Mouse (Mus musculus) kidney, embryonic 15.5 days (tissue): ENCODE measurements at regions not wholly inside any gene's neighbourhood (a gene's known extent, or its start where the extent isn't known, plus 50 kb on each side); places are given as distances from the start of the nearest gene placed in this dataset.
A peak's percentile ranks its signal among the peaks of the same experiment; 100 is the strongest.

Experiments used
- ATAC-seq: fragments of 200-750 bp; cut with Nextera tagmentation; replicated peaks from 2 replicates; pipeline ENCODE4 v1.8.0; 2017; ENCODE audit warnings: moderate TSS enrichment; ENCODE audit not compliant: low FRiP score
- H3K27ac ChIP-seq: fragments of 300-500 bp; sonication (generic); 2 replicates; pipeline ENCODE4 v1.5.1; 2015; ENCODE audit warnings: mild to moderate bottlenecking, inconsistent platforms
- H3K27me3 ChIP-seq: fragments of 300-500 bp; sonication (generic); 2 replicates; pipeline ENCODE4 v1.6.1; 2015; ENCODE audit warnings: inconsistent platforms
- H3K36me3 ChIP-seq: fragments of 300-500 bp; sonication (generic); 2 replicates; pipeline ENCODE4 v1.6.1; 2015; ENCODE audit warnings: inconsistent platforms
- H3K4me1 ChIP-seq: fragments of 300-500 bp; sonication (generic); 2 replicates; pipeline ENCODE4 v1.6.1; 2015; ENCODE audit warnings: inconsistent platforms
- H3K4me2 ChIP-seq: fragments of 300-500 bp; sonication (generic); 2 replicates; pipeline ENCODE4 v1.6.1; 2015; ENCODE audit warnings: moderate library complexity, mild to moderate bottlenecking, inconsistent platforms
- H3K4me3 ChIP-seq: fragments of 300-500 bp; sonication (generic); replicated peaks from 2 replicates; pipeline ENCODE4 v1.5.1; 2015; ENCODE audit warnings: mild to moderate bottlenecking, inconsistent platforms
- H3K9ac ChIP-seq: fragments of 300-500 bp; sonication (generic); 2 replicates; pipeline ENCODE4 v1.6.1; 2015; ENCODE audit warnings: mild to moderate bottlenecking, inconsistent platforms
- H3K9me3 ChIP-seq: fragments of 300-500 bp; sonication (generic); replicated peaks from 2 replicates; pipeline ENCODE4 v1.6.1; 2016; ENCODE audit warnings: inconsistent platforms
- WGBS: fragments of 180-500 bp; shearing (Covaris S2); methylation state at CpG from one replicate; pipeline ENCODE4 v1.1.7; 2015; ENCODE audit warnings: mixed read lengths; 5-methylcytosine and 5-hydroxymethylcytosine counted together

- Histone ChIP-seq H3K4me1 (peaks cover 10% of the 10 kb centered on the region), H3K27me3 (no peaks in the 10 kb centered on the region), H3K4me3 (no peak overlapping the region), H3K9ac (no peak overlapping the region), H3K9me3 (no peaks in the 10 kb centered on the region), H3K4me2 (no peak overlapping the region), H3K27ac (no peak overlapping the region), H3K36me3 (no peaks in the 10 kb centered on the region)
- 41% methylated on average over 14 of the region's 14 CpGs for WGBS
- no peak for ATAC-seq
Observed at GRCm38 (mm10) chr6:31288421-31289233, 109.9 kb upstream of the Mkln1 start.

DNA sequence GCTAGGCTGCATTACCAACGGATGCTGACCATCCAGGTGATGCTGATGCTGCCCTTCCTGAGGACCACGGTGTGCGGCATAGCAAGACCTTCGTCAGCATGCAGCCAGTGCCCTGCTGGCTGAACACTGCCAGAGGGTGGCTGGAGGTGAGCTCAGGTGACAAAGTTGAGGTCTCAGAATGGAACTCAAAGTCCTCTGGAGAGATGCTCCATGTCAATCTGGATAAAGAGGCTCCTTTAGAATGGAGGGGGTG, 109.4 kb upstream of the Mkln1 start:
- WGBS = 85% methylated on average over 4 of the region's 4 CpGs

GRCm38 (mm10) chr6:31292081-31292480, 106.5 kb upstream of the Mkln1 start:
- 88% methylated on average over 7 of the region's 7 CpGs for WGBS
- H3K9me3 ChIP-seq = no peaks in the 10 kb centered on the region
- no peak overlapping the region for H3K9ac ChIP-seq
- no peaks in the 10 kb centered on the region for H3K36me3 ChIP-seq
- peaks cover 10% of the 10 kb centered on the region for H3K4me1 ChIP-seq
- no peaks in the 10 kb centered on the region for H3K27me3 ChIP-seq
- no peak for ATAC-seq
- H3K4me2 ChIP-seq = no peak overlapping the region
- no peak overlapping the region for H3K4me3 ChIP-seq
- no peak overlapping the region for H3K27ac ChIP-seq

More for the DNA sequence above, 109.4 kb upstream of the Mkln1 start:
- Histone ChIP-seq H3K27me3 (no peaks in the 10 kb centered on the region), H3K4me3 (no peak overlapping the region), H3K4me1 (peaks cover 10% of the 10 kb centered on the region), H3K36me3 (no peaks in the 10 kb centered on the region), H3K4me2 (no peak overlapping the region), H3K9me3 (no peaks in the 10 kb centered on the region), H3K27ac (no peak overlapping the region), H3K9ac (no peak overlapping the region)
- ATAC-seq = no peak

GRCm38 (mm10) chr6:31293008-31293407, 105.5 kb upstream of the Mkln1 start:
- no peak overlapping the region for H3K9ac ChIP-seq
- H3K27me3 ChIP-seq = no peaks in the 10 kb centered on the region
- H3K9me3 ChIP-seq = no peaks in the 10 kb centered on the region
- H3K27ac ChIP-seq = no peak overlapping the region
- ATAC-seq = no peak
- H3K4me2 ChIP-seq = no peak overlapping the region
- no peak overlapping the region for H3K4me3 ChIP-seq
- H3K36me3 ChIP-seq = no peaks in the 10 kb centered on the region
- WGBS = 58% methylated on average over 7 of the region's 7 CpGs
- peaks cover 10% of the 10 kb centered on the region for H3K4me1 ChIP-seq

DNA sequence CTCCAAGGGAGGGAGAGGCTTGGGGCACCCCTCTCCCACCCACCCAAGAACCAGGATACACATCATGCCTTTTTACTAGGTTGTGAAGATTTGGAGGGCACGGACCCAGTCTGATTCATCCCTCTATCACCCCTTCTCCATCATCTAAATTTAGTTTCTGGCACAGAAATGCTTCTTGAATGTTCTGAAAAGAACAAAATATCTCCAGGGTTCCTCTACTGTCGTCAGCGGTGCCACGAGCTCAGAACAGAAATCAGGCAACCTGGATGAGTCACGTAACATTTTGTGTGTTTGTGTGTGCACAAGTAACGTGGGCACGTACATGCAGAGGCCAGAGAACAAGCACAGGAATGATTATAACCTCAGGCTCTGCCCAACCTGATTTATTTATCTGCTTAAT, 99.1 kb upstream of the Mkln1 start:
- no peaks in the 10 kb centered on the region for H3K4me1 ChIP-seq
- H3K4me3 ChIP-seq = no peak overlapping the region
- ATAC-seq = no peak
- H3K36me3 ChIP-seq = no peaks in the 10 kb centered on the region
- H3K4me2 ChIP-seq = no peak overlapping the region
- H3K9ac ChIP-seq = no peak overlapping the region
- no peaks in the 10 kb centered on the region for H3K9me3 ChIP-seq
- H3K27me3 ChIP-seq = no peaks in the 10 kb centered on the region
- WGBS = 77% methylated on average over 7 of the region's 7 CpGs
- H3K27ac ChIP-seq = no peak overlapping the region

DNA sequence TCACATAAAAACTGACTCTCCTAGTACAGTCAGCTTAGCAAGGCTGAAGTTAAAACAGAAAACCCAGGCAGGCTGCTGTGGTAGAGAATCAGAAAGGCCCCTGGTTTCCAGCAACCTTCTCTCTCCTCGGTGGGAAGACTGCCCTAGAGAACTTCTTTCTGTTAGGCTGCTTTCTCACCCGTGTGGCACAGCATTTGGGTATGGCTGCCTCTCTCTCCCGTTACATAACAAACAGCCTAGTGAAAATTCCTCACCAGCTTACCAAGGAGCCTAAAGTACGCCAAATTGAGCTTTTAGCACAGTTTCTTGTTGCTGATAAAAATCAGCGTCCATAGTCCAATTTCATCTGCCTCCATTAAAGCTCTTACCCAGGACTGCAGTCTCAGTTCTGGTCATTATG, 92.8 kb upstream of the Mkln1 start:
- Histone ChIP-seq H3K9me3 (no peaks in the 10 kb centered on the region), H3K4me2 (no peak overlapping the region), H3K36me3 (no peaks in the 10 kb centered on the region), H3K27ac (no peak overlapping the region), H3K4me3 (no peak overlapping the region), H3K4me1 (no peaks in the 10 kb centered on the region), H3K9ac (no peak overlapping the region), H3K27me3 (no peaks in the 10 kb centered on the region)
- 57% methylated on average over 5 of the region's 5 CpGs for WGBS
- no peak for ATAC-seq

GRCm38 (mm10) chr6:31307047-31307633, 91.4 kb upstream of the Mkln1 start:
- H3K36me3 ChIP-seq = no peaks in the 10 kb centered on the region
- H3K9me3 ChIP-seq = no peaks in the 10 kb centered on the region
- no peaks in the 10 kb centered on the region for H3K27me3 ChIP-seq
- no peak overlapping the region for H3K9ac ChIP-seq
- H3K4me1 ChIP-seq = no peaks in the 10 kb centered on the region
- H3K4me3 ChIP-seq = no peak overlapping the region
- no peak for ATAC-seq
- no peak overlapping the region for H3K4me2 ChIP-seq
- 73% methylated on average over 5 of the region's 5 CpGs for WGBS
- no peak overlapping the region for H3K27ac ChIP-seq

GRCm38 (mm10) chr6:31307899-31308298, 90.6 kb upstream of the Mkln1 start:
- no peak overlapping the region for H3K9ac ChIP-seq
- H3K4me3 ChIP-seq = no peak overlapping the region
- H3K36me3 ChIP-seq = no peaks in the 10 kb centered on the region
- H3K27ac ChIP-seq = no peak overlapping the region
- no peaks in the 10 kb centered on the region for H3K4me1 ChIP-seq
- H3K9me3 ChIP-seq = no peaks in the 10 kb centered on the region
- H3K4me2 ChIP-seq = no peak overlapping the region
- no peak for ATAC-seq
- 25% methylated on average over 4 of the region's 4 CpGs for WGBS
- H3K27me3 ChIP-seq = no peaks in the 10 kb centered on the region

DNA sequence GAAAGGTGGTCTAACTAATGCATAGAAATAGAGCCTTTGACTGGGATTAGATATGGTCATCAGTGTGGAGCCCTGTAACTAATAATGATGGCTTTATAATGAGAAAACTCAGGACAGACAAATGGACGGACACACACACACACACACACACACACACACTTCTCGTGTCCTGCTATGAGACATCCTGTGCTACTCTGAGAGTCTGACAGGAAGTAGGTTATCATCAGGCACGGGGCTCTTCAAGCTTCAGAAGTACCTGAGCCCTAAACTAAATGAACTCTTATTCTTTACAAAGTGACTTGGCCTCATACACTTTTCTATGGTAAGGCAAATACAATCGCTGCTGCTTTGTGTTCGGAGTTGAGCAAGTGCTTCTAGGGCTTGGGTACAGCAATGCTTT, 87.9 kb upstream of the Mkln1 start:
- Histone ChIP-seq H3K27me3 (no peaks in the 10 kb centered on the region), H3K36me3 (no peaks in the 10 kb centered on the region), H3K9me3 (no peaks in the 10 kb centered on the region), H3K4me1 (no peaks in the 10 kb centered on the region), H3K4me3 (no peak overlapping the region), H3K4me2 (no peak overlapping the region), H3K9ac (no peak overlapping the region), H3K27ac (no peak overlapping the region)
- no peak for ATAC-seq
- 84% methylated on average over 5 of the region's 5 CpGs for WGBS

DNA sequence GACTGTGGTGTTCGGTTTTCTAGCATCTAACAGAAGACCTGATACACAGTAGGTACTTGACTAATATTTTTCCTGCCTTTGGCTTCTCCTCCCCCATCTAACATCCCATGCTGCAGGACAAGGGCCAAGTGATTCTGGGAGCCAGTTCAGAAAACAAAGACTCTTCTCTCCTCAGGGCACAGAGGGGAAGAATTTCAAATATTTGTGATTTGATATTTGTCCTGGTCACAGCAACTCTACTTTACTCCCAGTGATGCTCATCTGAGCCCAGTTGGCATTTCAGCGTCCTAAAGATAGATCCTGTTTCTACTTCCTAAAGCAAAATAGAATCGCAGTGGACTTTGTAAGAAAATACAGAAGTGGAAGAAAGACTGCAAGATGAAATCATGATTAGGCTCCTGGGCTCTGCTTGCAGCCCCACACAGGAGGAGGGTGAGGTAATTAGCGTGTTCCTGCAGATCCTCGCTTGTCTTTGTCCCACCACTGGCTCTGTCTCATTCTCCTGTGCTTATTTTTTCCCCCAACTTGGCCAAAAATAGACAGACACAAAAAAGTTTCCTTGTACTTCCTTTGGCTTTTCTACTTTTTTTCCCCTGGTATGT, 84.6 kb upstream of the Mkln1 start:
- H3K36me3 ChIP-seq = no peaks in the 10 kb centered on the region
- WGBS = 73% methylated on average over 5 of the region's 5 CpGs

GRCm38 (mm10) chr6:31317741-31318225, 80.8 kb upstream of the Mkln1 start:
- Histone ChIP-seq H3K4me2 (peak overlapping the region; percentile 66), H3K36me3 (no peaks in the 10 kb centered on the region), H3K9ac (0 out of 2 replicates have a peak overlapping the region, but pooled peaks have one; percentile 14), H3K4me1 (peaks cover 11% of the 10 kb centered on the region), H3K9me3 (no peaks in the 10 kb centered on the region), H3K4me3 (peak overlapping the region; percentile 39), H3K27ac (peak overlapping the region; percentile 93), H3K27me3 (no peaks in the 10 kb centered on the region)
- WGBS = 3% methylated on average over 12 of the region's 12 CpGs
- peak; percentile 67; the same call in 1 of the 2 replicates for ATAC-seq

More for the DNA sequence above, 84.6 kb upstream of the Mkln1 start:
- H3K27me3 ChIP-seq = no peaks in the 10 kb centered on the region
- no peak overlapping the region for H3K4me3 ChIP-seq
- ATAC-seq = no peak
- no peaks in the 10 kb centered on the region for H3K9me3 ChIP-seq
- H3K4me2 ChIP-seq = no peak overlapping the region
- no peak overlapping the region for H3K27ac ChIP-seq
- H3K9ac ChIP-seq = no peak overlapping the region
- H3K4me1 ChIP-seq = peaks cover 11% of the 10 kb centered on the region

GRCm38 (mm10) chr6:31318506-31318905, 80.0 kb upstream of the Mkln1 start:
- Histone ChIP-seq H3K4me2 (peak overlapping the region; percentile 66), H3K36me3 (no peaks in the 10 kb centered on the region), H3K9ac (no peak overlapping the region), H3K9me3 (no peaks in the 10 kb centered on the region), H3K27ac (peak overlapping the region; percentile 93), H3K27me3 (no peaks in the 10 kb centered on the region), H3K4me3 (peak overlapping the region; percentile 39), H3K4me1 (peaks cover 11% of the 10 kb centered on the region)
- peak; percentile 87; the same call in 1 of the 2 replicates for ATAC-seq
- 3% methylated on average over 11 of the region's 11 CpGs for WGBS
